Mouse (Mus musculus) neutrophil, adult 5-6 weeks (primary cell): ENCODE measurements around the gene Maml1. TPM values are rescaled to one million over a fixed set of nuclear protein-coding genes. Genes with fewer than 3 reads are reported as not detected.

Experiments
- ATAC-seq: fragments of 151-379, 151-347 bp; 2 replicates; pipeline ENCODE4 v1.8.0; 2017; ENCODE audit warnings: mild to moderate bottlenecking, moderate TSS enrichment; ENCODE audit not compliant: insufficient number of reproducible peaks, poor library complexity, low FRiP score, severe bottlenecking; ENCODE audit errors: extremely low read depth
- total RNA-seq: library from RNA; stranded (forward); fragments of 200-1000 nt; gene quantifications from 2 replicates; pipeline ENCODE4 v1.2.3, GENCODE M21; 2017

The Maml1 gene
- total RNA-seq, 1 experiment from 2014 or later = 21.1 TPM

DNA sequence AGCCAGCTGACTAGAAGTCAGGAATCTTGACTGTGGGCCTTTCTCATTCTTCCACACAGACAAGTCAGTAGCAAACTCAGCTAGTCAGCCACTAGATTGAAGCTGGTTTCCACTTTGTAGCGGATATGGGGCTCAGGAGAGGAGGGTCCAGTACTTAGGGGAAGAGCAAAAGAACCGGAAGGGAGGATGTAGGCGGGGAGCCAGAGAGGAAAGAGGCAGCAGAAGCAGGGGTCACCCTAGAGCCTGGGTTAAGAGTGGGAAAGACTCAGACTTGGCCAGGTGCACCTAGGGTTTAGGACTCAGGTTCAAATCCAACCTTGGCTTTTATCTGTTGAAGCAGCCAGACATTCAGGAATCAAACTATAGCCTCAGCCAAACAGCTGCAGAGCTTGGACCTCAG is 64.9 kb downstream of the Maml1 start:
- no peak for ATAC-seq

DNA sequence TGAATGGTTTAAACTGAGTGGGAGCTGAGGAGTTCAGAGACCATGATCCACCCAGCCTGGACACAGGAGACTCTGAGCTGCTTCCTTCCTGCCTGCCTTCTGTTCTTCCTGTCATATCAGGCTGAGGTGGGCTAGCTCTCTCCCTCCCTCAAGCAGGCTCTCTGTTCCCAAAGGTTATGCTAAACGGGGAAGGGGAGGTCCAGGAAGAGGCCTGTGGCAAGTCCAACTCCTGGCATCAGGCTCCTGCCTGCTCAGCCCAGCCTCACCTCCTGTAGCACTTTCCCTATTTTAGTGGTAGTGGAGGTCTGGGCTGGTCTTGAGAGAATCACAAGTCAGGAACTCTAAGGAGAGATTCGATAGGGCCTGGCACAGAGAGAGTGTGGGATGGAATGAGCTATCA is 65.7 kb downstream of the Maml1 start:
- ATAC-seq = no peak

DNA sequence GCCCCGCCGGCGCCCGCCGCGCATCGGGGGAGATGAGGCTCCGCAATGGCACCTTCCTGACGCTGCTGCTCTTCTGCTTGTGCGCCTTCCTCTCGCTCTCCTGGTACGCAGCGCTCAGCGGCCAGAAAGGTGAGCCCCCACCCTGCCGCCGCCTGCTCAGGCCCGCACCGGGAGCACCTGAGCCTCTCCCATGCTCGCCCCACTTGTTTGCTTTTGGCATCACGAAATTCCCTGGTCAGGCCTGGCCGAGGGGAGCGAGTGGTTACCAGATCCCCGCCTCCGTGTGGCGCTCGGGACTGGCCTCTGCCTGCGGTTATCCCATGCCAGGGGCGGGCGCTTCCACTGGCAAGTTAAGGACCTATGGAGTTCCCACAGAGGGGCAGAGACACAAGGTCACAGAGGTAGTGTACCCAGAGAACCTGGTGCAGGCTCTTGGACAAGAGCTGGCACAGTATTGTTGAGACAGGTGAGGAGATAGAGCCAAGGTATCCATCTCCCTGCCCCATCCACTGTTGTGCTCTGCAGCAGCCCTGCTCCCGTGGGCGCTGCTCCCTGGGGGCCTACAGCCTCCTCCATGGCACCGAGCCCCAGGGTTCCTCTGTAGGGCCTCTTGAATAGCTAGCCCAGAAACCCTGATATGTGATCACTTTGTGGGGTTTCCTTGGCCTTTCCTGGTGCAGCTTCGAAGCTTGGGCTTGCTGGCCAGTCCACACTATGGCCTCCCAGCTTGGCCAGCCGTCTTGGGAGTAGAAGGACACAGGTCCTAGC is 66.3 kb downstream of the Maml1 start:
- no peak for ATAC-seq

DNA sequence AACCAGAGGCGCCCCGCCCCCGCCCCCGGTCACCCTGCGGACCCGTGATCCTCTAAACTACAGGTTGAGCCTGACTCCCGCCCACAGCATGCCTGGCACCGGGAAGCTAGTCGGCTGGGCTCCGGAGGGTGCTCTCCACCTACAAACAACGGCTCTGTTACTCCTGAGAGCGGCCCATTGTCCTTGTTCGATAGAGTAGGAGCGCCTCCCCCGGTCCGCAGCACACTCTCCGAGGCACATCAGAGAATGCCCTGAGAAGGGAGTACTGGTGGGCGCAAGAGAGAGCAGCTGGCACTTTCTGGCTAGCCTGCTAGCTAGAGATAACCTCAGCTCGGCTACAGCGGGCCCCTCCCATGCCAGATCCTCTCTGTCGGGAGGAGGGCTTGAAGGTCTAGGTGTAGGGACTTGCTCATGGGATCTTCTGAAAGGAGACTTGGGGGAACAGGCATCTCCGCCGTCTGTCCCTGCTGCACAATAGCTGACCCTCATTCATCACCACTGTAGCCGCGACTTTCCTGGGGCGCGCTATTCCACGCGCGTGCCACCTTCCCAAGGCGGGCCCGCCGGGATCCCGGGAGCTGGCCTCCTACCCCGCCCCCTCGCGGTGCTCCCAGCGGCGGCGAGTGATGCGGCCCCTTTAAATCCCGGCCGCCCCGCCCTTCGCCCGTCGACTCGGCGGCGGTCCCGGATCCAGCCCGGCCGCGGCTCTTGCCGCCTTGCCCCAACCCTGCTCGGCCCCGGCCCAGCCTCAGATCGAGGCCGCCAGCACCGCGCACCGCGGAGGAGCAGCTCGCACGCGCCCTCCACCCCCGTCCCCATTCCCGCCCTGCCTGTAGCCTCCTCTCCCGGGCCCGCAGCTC is 67.2 kb downstream of the Maml1 start:
- peak; percentile 29 for ATAC-seq

DNA sequence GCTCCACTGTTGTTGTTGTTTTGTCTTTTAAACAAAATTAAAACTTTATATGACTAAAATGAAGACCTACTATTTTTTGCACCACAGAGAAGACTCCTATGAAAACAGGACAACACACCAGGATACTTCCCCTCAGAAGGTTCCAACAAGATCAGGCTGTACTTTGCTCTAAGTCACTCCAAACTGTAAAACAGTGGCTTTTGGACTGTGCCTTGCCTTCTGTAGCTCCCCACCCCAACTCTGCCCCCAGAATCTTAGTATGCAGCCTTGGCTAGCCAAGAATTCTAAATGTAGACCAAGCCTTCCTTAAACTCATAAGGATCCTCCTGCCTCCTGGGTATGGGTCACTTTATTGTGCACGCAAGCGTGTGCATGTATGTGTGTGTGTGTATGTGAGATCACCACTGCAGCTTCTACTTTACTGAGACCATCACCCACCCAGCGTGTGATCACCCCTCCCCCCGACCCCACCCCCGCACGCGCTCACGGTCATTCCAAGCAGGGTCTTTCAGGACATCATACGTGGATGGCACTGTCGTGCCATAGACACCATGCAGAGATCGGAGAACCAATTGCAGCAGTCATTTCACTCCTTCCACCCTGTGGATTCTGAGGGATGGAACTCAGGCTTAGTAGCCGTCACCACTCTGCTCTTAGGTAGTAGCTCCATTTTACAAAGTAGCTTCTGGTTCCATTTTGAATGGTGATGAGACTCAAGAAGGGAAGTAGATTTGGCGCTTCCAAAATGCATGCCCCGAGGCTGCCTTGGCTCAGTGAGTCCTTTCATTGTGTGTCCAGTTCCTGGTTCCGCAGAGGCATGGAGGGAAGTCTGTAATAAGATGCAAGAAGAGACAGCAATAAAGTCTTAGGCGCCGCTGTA is 68.1 kb downstream of the Maml1 start:
- ATAC-seq = peak; percentile 7; the same call in 1 of the 2 replicates

DNA sequence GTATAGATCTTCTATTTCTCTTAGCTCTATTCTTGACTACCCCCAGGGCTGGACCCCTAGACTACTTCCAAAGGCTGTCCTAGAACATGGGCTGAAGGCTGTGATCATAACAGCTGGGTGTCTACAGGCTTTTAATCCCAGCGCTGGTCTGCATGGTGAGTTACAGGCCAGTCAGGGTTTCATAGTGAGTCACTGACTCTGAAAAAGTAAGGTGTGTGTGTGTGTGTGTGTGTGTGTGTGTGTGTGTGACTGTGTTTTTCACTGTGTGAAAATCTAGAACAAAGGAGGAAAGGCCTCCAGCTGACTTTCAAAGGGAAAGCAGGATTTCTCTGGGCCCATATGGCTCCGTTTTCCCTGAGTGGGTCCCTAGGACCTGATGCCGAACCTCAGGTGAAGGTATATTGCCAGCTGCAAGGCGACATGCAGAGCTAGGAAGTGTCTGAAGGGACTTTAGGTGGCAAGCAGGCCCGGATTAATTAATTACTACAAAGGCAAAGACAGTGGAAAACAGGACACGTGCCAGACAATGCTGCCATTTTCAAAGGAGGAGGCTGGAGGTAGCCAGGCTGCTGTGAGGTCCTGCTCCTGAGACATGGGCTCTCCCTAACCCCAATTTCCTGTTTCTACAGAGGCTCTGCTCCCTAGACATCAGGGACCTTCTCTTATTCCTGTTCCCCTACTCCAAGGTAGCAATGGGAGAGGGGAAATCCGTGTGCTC is 69.4 kb downstream of the Maml1 start:
- ATAC-seq = no peak

DNA sequence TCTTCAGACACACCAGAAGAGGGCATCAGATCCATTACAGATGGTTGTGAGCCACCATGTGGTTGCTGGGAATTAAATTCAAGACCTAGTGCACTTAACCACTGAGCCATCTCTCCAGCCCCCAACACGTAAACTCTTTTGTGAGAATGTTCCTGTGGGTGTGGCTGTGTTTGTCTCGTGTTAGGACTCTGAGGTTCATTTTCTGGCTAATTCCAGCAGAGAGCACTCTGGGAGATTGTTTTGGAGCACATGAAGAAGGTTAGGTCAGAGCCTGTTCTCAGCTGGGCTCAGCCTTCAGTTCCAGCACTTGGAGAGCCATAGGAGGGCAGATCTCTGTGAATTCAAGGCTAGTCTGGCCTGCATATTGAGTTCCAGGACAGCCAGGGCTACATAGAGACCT is 72.3 kb downstream of the Maml1 start:
- no peak for ATAC-seq

DNA sequence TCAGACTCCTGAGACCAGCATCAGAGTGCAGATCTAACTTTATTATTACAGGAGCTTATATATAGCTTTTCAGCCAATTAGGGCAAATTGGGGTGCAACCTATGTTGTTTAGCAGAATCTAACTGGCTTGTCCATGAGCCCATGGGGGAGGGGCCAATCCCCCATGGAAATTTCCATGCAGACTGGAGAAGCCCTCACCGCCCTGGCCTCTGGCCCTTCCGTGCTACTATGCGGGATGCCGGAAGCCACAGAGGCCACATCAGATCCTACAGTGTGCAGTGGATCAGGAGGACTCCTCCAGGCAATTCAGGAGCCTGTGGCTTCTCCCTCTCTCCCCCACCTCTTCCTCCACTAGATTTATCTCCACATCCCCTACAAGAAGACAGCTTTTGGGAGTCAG is 74.3 kb downstream of the Maml1 start:
- ATAC-seq = no peak

DNA sequence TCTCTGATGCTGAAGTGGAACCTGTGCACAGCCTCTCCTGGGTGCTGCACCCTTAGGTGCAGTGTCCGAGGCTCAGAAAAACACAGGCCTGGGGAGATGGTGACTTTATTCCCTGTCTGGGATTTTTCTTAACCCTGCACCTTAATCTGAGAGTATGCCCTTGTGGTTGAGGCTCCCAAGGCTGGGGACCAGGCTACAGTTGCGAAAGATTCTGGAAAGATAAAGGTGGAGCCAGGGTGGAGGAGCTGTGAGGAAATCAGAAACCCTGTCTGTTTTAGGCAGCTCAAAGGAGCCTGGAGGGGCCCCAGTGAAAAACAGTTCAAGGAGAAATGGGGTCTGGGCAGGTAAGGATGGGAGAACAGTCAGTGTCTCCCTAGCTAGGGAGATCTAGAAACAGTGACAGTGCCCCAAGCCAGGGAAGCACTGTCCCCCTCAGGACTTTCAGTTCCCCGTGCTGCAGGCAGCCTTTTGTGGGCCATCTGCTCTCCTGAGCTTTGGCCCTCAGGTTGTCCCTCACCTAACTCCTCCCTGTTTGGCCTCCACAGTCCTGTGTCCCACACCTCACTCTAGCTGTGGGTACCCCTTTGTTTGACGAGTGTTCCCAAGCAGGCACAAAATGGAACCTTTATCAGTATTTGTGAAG is 75.3 kb downstream of the Maml1 start:
- ATAC-seq = no peak

DNA sequence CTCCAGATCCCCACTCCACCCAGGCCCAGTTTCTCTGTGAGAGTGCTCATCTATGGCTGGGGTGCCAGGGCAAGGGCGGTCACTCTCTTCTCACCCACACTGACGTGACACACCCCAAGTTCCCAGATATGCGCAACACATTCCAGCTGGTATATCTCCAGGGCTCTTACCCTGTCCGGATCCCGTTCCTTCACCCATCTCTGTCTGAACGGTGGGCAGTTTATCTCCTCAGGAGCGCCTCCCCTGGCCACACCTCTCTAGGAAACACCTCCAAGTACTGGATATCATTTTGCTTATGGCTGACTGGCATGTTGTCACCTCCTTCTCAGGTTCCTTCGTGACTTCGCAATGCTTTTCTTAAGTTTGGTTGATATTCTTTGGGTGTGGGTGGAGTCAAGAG is 76.5 kb downstream of the Maml1 start:
- no peak for ATAC-seq

DNA sequence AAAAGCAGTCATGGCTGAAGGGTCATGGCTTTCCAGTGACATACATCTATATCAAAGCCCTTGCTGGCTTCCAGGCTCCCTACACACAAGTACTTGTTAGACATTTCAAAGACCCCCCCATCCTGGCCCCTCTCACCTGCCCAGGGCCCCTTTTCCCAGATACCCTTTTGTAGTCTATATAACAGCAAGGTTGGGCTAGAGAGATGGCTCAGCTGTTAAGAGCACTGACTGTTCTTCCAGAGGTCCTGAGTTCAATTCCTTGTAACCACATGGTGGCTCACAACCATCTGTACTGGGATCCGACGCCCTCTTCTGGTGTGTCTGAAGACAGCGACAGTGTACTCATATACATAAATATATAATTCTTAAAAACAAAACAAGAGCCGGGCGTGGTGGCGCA is 77.5 kb downstream of the Maml1 start:
- no peak for ATAC-seq

DNA sequence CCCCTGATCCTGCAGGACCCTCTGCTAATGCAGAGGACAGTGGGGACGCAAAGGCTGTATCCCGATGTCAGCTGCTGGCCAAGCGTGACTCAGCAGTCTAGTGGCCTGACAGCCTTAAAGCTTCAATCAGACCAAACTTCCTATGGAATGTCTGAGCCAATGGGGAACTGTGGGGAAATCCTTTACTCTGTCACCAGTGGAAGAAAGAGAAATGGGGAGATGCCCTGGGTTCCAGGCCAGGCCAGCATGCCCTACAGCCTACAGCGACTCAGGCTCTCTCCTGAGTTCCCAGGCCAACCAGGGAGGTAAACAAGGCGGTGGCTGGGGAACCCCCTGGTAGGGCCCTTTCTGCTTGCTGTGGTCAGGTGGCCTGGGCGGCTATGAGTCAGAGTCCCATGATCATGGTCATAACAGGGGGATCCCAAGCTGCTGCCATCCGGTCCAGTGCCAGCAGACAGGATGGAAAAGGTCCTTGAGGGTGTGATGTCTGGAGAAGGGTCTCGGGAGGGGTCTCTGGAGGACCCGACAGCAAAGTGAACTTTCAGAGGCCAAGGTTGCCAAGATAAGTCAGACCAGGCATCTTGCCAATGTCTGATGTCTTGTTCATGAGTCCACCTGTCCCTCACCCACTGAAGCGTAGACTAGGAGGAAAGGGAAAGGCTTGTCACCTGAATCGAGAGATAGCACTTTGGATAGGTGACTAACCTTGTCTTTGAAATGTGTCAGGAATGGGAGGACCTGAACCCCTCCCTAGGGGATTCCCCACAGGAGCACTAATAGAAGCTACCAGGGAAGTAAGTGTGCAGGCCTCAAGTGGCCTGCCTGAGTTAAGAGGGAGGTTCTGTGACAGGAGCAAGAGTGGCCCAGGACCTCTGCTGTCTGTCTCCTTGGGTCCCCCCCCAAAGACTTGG is 79.0 kb downstream of the Maml1 start:
- no peak for ATAC-seq

DNA sequence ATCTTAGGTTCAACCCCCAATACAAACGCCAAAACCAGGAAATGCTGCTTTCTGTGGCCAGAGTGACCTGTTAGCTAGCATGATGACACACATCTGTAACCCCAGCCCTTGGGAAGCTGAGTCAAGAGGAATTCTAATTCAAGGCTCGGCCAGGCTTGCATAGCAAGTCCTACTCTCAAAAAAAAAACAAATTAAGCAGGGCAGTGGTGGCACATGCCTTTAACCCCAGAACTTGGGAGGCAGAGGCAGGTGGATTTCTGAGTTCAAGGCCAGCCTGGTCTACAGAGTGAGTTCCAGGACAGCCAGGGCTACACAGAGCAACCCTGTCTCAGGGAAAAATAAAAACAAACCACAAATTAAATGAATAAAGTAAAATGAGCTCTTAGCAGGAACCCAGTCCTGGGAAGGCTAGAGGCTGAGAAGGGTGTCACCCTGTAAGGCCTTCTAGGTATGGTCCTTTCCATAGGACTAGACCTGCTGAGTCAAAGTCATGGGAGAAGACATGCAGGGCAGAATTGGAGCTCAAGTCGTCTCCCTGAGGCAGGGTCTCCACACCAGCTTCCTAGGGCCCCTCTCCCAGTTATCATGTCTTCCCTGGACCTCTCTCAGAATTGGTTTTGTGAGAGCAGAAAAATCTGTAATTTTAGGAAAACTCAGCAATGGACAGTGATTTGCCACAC is 79.9 kb downstream of the Maml1 start:
- no peak for ATAC-seq

DNA sequence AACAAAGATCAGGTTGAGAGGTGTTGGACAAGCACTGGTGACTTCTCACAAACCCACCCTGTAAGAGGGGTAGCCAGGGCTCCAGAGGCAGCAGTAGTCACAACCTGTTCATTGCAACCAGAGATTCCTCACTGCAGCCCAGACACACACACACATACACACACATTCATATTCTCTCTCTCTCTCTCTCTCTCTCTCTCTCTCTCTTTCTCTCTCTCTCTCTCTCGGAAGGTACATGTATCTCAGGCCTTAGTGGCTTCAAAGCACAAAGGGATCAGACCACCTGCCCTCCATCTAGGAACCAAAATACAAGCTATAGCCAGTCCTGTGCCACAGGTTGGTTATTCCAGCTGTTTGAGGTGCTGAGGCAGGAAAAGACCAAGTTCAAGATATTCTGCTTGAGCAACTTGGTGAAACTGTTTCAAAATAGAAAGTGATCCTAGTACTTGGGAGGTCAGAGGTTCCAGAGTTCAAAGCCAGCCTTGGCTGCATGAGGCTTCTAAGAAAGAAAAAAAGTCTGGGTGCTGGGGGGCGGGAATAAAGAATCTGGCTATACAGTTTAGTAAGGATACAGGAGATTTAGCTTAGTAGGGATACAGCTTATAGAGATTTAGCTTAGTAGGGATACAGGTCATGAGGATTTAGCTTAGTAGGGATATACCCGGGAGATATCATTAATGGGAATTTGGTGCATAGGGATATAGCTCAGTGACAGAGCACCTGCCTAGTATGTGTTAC is 80.6 kb downstream of the Maml1 start:
- ATAC-seq = no peak

DNA sequence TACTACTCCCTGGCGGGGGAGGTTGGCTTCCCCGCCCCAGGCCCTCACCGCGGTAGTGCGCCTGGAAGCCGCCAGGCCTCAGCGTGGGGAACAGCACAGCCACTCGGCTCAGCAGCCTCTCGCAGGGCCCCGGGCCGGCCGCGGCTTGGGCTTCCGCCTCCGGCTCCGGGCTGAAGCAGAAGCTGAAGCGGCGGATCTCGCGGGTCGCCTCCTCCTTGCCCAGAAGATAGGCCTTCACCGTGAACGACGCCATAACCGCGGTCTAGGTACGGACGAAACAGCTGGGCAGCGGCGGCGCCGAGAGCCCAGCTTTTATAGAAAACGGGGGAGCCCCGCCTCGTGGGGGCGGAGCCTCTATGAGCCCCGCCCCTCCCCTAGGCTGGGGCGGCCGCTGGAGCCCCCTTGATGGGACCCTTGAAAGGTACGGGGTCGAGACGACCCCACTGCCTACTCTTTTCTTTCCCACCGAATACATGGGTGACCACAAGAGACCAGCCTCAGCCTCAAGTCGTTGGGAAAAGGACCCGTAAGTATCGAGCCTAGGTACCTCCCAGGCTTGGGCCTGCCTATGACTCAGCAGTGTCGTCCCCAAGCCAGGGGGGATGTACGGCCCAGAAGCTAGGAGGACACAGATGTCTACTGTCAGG is 81.5 kb downstream of the Maml1 start, which contains the start of the genes Sqstm1 and Mgat4b:
Gene Sqstm1 (minus strand): TSS at position 323 of the 647 bp plus-strand sequence.
Gene Mgat4b (plus strand): TSS at position 386 of the 647 bp plus-strand sequence.
- ATAC-seq = peak; percentile 40

DNA sequence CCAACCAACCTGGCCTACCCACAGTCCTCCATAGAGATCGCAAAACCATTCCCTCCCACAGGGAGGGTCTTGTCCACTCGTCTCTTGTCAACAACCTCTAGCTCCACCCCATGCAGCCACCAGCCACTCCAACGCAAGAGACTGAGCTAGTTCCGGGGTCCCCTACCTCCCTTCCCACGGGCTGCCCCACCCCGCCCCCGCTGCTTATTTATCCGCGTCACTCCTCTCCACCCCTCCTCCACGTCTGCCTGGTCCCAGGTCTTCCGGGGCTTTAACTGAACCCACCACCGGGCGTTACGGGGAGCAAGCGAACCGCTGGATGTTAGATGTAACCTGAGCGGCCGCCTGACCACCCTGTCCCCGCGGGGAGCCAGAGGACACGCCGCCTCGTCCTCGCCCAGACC is 82.0 kb downstream of the Maml1 start:
- peak; percentile 89 for ATAC-seq
